Mouse (Mus musculus) embryonic facial prominence, embryonic 14.5 days (tissue): Measurements from ENCODE around the gene Matn4. TPM values are rescaled to one million over a fixed set of nuclear protein-coding genes. Genes with fewer than 3 reads are reported as not detected.

Source experiments
- ATAC-seq: fragments of 200-750 bp; cut with Nextera tagmentation; 2 replicates; pipeline ENCODE4 v1.8.0; 2017; ENCODE audit warnings: low read depth, moderate number of reproducible peaks, moderate TSS enrichment
- DNase-seq: peaks from one replicate; pipeline ENCODE4 v3.0.0-alpha.2; 2015; ENCODE audit warnings: low spot score
- H3K27ac ChIP-seq: fragments of 300-500 bp; sonication (generic); replicated peaks from 2 replicates; pipeline ENCODE4 v1.5.1; 2014; ENCODE audit warnings: low read depth, mild to moderate bottlenecking, low read length, moderate library complexity
- H3K27me3 ChIP-seq: fragments of 300-500 bp; sonication (generic); replicated peaks from 2 replicates; pipeline ENCODE4 v1.6.1; 2014; ENCODE audit warnings: low read length; ENCODE audit not compliant: control insufficient read depth, insufficient read depth
- H3K36me3 ChIP-seq: fragments of 300-500 bp; sonication (generic); 2 replicates; pipeline ENCODE4 v1.6.1; 2014; ENCODE audit warnings: low read length, mixed read lengths; ENCODE audit not compliant: control insufficient read depth, insufficient read depth
- H3K4me1 ChIP-seq: fragments of 300-500 bp; sonication (generic); 2 replicates; pipeline ENCODE4 v1.6.1; 2014; ENCODE audit warnings: antibody characterized with exemption, low read length; ENCODE audit not compliant: control insufficient read depth, insufficient read depth
- H3K4me2 ChIP-seq: fragments of 300-500 bp; sonication (generic); 2 replicates; pipeline ENCODE4 v1.6.1; 2014; ENCODE audit warnings: low read depth, mild to moderate bottlenecking, low read length, moderate library complexity, mixed read lengths
- H3K4me3 ChIP-seq: fragments of 300-500 bp; sonication (generic); 2 replicates; pipeline ENCODE4 v1.5.1; 2014; ENCODE audit warnings: low read depth, mild to moderate bottlenecking, low read length
- H3K9ac ChIP-seq: fragments of 300-500 bp; sonication (generic); 2 replicates; pipeline ENCODE4 v1.6.1; 2014; ENCODE audit warnings: low read depth, mild to moderate bottlenecking, low read length, moderate library complexity, mixed read lengths
- H3K9me3 ChIP-seq: fragments of 300-500 bp; sonication (generic); 2 replicates; pipeline ENCODE4 v1.6.1; 2016; ENCODE audit warnings: low read length; ENCODE audit not compliant: control insufficient read depth
- WGBS: fragments of 180-500 bp; shearing (Covaris S2); extraction: QIAGEN DNeasy Blood & Tissue Kit; methylation state at CpG from one replicate; pipeline ENCODE4 v1.1.7; 2014; 5-methylcytosine and 5-hydroxymethylcytosine counted together
- polyA plus RNA-seq: library from polyadenylated mRNA; unstranded; fragments of >200 nt; fragmentation: Nextera tagmentation; extraction: Ambion mirVana; gene quantifications from 2 replicates; pipeline ENCODE4 v1.2.1, GENCODE M21; 2014

Gene Matn4
- polyA plus RNA-seq, 1 experiment from 2014 or later, result 15.6 TPM

- Histone ChIP-seq H3K4me2 (peak overlapping the region; percentile 44), H3K36me3 (peaks cover 19% of the 10 kb centered on the region), H3K4me1 (peaks cover 63% of the 10 kb centered on the region), H3K4me3 (no peak overlapping the region), H3K27me3 (no peaks in the 10 kb centered on the region), H3K9me3 (no peaks in the 10 kb centered on the region), H3K27ac (peak overlapping the region; percentile 65), H3K9ac (peak overlapping the region; percentile 49)
- ATAC-seq (peak; percentile 30; the same call in 1 of the 2 replicates), DNase-seq (peak; percentile 84)
- WGBS, result 14% methylated on average over 18 of the region's 22 CpGs
These were observed 27.7 kb upstream of the Matn4 start for GRCm38 (mm10) chr2:164432541-164433191.

- Histone ChIP-seq H3K4me1 (peaks cover 58% of the 10 kb centered on the region), H3K27me3 (no peaks in the 10 kb centered on the region), H3K9ac (peak overlapping the region; percentile 49), H3K4me3 (no peak overlapping the region), H3K9me3 (no peaks in the 10 kb centered on the region), H3K36me3 (peaks cover 26% of the 10 kb centered on the region), H3K27ac (peak overlapping the region; percentile 65), H3K4me2 (peak overlapping the region; percentile 44)
- ATAC-seq, result no peak
- WGBS, result 45% methylated on average over 9 of the region's 9 CpGs
- peak; percentile 64 for DNase-seq
These were observed 26.9 kb upstream of the Matn4 start for GRCm38 (mm10) chr2:164431676-164432465.

- WGBS, result 9% methylated on average over 7 of the region's 7 CpGs
- Histone ChIP-seq H3K27ac (peak overlapping the region; percentile 53), H3K27me3 (no peaks in the 10 kb centered on the region), H3K9me3 (no peaks in the 10 kb centered on the region), H3K4me1 (peaks cover 46% of the 10 kb centered on the region), H3K4me2 (peak overlapping the region; percentile 44), H3K4me3 (no peak overlapping the region), H3K9ac (no peak overlapping the region; the same call in 1 of the 2 replicates), H3K36me3 (peaks cover 38% of the 10 kb centered on the region)
- ATAC-seq (no peak), DNase-seq (peak; percentile 66)
These were observed 25.7 kb upstream of the Matn4 start for GRCm38 (mm10) chr2:164430697-164431096.

GRCm38 (mm10) chr2:164429881-164430615 is 25.1 kb upstream of the Matn4 start:
- peaks cover 42% of the 10 kb centered on the region for H3K36me3 ChIP-seq
- DNase-seq (no peak), ATAC-seq (0 out of 2 replicates have a peak, but pooled peaks have one; percentile 16)
- peak overlapping the region; percentile 53 for H3K27ac ChIP-seq
- no peak overlapping the region for H3K4me3 ChIP-seq
- 0 out of 2 replicates have a peak overlapping the region, but pooled peaks have one; percentile 44 for H3K4me2 ChIP-seq
- peaks cover 40% of the 10 kb centered on the region for H3K4me1 ChIP-seq
- H3K9ac ChIP-seq, result no peak overlapping the region
- 53% methylated on average over 15 of the region's 15 CpGs for WGBS
- H3K27me3 ChIP-seq, result no peaks in the 10 kb centered on the region
- H3K9me3 ChIP-seq, result no peaks in the 10 kb centered on the region

- Histone ChIP-seq H3K4me3 (no peak overlapping the region), H3K9ac (no peak overlapping the region), H3K4me1 (peaks cover 31% of the 10 kb centered on the region), H3K27me3 (no peaks in the 10 kb centered on the region), H3K36me3 (peaks cover 55% of the 10 kb centered on the region), H3K4me2 (no peak overlapping the region), H3K9me3 (no peaks in the 10 kb centered on the region), H3K27ac (no peak overlapping the region)
- WGBS, result 48% methylated on average over 5 of the region's 5 CpGs
- DNase-seq, result no peak
- ATAC-seq, result no peak
These were observed 23.5 kb upstream of the Matn4 start for GRCm38 (mm10) chr2:164428451-164428850.

GRCm38 (mm10) chr2:164426952-164427351 is 22.0 kb upstream of the Matn4 start:
- DNase-seq (no peak), ATAC-seq (no peak)
- H3K9me3 ChIP-seq, result no peaks in the 10 kb centered on the region
- no peak overlapping the region for H3K4me2 ChIP-seq
- peaks cover 16% of the 10 kb centered on the region for H3K4me1 ChIP-seq
- no peak overlapping the region for H3K4me3 ChIP-seq
- WGBS, result 84% methylated on average over 5 of the region's 5 CpGs
- no peak overlapping the region for H3K27ac ChIP-seq
- peaks cover 59% of the 10 kb centered on the region for H3K36me3 ChIP-seq
- no peak overlapping the region for H3K9ac ChIP-seq
- H3K27me3 ChIP-seq, result no peaks in the 10 kb centered on the region

- Histone ChIP-seq H3K4me1 (peaks cover 7% of the 10 kb centered on the region), H3K9ac (no peak overlapping the region), H3K4me2 (no peak overlapping the region), H3K27ac (no peak overlapping the region), H3K9me3 (no peaks in the 10 kb centered on the region), H3K4me3 (no peak overlapping the region), H3K27me3 (no peaks in the 10 kb centered on the region), H3K36me3 (peaks cover 59% of the 10 kb centered on the region)
- 36% methylated on average over 11 of the region's 12 CpGs for WGBS
- no peak for DNase-seq
- no peak; the same call in 1 of the 2 replicates for ATAC-seq
These were observed 21.2 kb upstream of the Matn4 start for GRCm38 (mm10) chr2:164426121-164426520.

GRCm38 (mm10) chr2:164425401-164425800 is 20.4 kb upstream of the Matn4 start:
- peaks cover 59% of the 10 kb centered on the region for H3K36me3 ChIP-seq
- no peaks in the 10 kb centered on the region for H3K9me3 ChIP-seq
- H3K4me1 ChIP-seq, result peaks cover under 1% of the 10 kb centered on the region; the same call in 1 of the 2 replicates
- DNase-seq (no peak), ATAC-seq (no peak)
- H3K27me3 ChIP-seq, result no peaks in the 10 kb centered on the region
- H3K4me2 ChIP-seq, result no peak overlapping the region
- no peak overlapping the region for H3K4me3 ChIP-seq
- H3K9ac ChIP-seq, result no peak overlapping the region
- no peak overlapping the region for H3K27ac ChIP-seq
- WGBS, result 81% methylated on average over 5 of the region's 5 CpGs
